Mouse (Mus musculus) heart, adult 11 months (tissue): ENCODE data around the gene Syne3.
A peak's percentile ranks its signal among the peaks of the same experiment; 100 is the strongest.

Experiments used
- DNase-seq: peaks from one replicate; pipeline ENCODE4 v3.0.0; 2022

Gene Syne3

DNA sequence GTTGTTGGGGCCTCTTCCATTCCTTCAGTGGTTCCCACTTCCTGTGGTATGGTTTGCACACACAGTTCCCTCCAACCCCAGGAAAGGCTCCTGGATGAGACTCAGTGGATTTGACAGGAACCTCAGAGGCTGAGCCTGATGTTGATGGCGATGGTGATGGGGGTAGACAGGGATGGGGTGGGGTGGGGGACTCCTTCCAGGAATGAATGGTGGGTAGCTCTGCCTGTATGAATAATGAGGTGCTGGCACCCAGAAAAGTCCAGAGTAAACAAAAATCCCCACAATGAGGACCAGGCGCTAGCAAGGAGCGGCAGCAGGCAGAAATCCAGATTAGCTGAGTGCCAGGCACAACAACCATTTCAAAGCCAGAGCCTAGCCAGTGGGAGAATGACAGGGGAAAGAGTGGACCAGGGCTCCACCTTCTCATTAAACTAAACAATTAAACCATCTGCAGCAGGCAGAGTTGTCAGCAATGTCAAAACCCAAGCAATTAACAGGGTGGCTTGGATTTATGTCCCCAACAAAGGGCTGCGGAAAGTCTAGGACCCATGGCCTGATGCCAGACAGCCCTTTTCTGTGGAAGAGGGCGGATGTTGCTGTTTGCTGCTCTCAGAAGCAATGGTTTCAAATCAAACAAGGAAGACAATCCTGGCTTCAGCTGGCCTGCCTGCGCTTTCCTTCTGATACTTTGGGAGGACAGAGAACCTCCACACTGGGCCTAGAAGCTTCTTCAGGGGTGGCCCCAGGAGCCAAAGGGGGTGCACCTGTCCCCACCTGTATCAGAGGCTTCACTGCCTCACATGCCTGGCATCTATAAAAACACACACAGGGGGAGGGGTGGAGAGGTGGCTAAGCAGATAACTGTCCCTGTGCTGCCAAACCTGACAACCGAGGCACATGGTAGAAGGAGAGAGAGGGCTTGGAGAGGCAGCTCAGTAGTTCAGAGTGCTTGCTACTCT is 44.4 kb downstream of the Syne3 start:
- DNase-seq, result no peak

DNA sequence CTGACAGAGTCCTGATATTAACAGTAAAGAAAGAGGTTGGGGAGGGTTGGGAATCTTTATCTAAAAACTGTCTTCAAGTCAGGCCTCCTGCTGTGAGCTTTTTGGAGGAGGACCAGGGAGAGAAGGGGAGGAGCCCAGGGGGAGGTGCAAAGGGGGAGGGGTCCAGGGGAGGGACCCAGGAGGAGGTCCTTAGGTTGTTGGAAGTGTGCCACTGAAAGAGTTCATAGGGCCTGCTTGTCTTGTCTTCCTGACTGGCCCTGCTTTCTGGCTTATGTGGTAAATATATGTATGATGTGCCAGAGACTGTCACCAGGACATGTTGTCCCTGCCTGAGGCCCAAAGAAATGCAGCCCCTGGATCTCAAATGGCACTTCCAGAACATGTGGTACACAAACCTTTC is 49.2 kb downstream of the Syne3 start:
- no peak for DNase-seq

DNA sequence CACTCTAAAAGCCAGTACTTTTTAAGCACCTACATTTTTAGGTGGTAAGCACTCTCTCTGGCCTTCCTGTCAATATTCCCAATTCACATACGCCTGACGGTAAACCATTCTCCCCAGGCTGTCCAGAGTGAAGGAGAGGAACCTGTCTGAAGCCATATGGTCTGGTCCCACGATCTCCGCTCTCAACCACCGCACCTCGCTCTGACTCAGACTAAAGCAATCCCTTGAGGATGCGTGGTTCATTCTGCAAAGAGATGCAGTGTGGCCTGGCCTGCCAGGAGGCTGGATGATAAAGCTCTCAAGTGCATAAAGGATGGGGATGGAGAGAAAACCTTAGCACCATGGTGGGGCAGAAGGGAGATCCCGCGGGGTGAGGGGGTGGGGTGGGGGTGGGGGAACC is 49.6 kb downstream of the Syne3 start:
- DNase-seq, result no peak

DNA sequence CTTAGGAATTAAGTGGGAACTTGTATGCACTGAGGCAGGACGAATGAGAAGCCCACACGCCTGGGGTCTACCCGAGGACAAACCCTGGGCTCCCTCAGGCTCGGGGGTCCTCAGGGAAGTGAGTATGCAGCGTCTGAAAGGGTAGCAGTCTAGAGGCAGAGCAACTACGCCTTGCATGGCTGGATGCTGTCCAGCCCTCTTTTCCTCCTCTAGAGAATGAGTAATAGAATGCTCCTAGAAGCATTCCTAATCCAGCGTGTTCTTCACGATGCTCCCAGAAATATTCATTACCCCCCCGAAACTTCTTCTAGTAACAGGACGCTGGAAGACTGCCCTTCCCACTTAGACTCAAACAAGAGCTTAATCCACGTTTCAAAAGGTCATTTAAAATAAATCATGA is 51.3 kb downstream of the Syne3 start:
- DNase-seq, result no peak

DNA sequence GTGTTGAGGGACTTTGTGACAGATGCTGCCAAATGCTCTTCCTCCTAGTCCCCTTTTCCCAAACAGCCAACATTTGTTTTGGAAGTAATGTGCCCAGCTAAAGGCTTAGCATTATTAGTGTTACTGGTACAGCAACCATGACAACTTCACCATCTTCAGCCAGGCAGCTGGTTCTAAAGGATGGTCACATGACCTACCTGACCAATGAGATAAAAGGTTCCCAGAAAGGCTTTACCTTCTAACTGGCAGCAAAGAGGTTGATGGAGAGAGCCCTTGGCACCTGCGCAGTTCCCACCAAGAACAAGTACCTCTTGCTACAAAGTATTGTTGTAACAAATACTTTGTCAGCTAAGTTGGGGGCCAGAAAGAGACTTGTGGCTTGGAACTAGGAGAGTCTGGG is 52.4 kb downstream of the Syne3 start:
- no peak for DNase-seq

DNA sequence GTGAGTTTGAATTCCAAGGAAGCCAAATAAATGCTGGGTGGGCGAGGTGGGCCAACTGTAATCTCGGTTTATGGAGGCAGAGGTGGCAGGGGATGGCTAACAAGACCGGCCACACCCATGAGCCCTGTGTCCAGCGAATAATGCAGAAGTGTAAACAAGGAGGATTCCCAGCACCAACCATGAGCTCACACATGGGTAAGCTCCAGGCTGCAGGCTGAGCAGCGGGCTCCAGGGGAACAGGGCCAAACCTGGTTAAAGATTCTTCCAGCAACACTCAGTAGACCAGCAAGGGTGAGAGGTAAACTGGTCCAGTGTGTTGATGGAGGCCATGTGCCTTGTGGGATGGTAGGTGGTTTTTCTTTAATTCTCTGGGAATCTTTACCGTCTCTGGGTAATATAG is 53.2 kb downstream of the Syne3 start:
- no peak for DNase-seq

DNA sequence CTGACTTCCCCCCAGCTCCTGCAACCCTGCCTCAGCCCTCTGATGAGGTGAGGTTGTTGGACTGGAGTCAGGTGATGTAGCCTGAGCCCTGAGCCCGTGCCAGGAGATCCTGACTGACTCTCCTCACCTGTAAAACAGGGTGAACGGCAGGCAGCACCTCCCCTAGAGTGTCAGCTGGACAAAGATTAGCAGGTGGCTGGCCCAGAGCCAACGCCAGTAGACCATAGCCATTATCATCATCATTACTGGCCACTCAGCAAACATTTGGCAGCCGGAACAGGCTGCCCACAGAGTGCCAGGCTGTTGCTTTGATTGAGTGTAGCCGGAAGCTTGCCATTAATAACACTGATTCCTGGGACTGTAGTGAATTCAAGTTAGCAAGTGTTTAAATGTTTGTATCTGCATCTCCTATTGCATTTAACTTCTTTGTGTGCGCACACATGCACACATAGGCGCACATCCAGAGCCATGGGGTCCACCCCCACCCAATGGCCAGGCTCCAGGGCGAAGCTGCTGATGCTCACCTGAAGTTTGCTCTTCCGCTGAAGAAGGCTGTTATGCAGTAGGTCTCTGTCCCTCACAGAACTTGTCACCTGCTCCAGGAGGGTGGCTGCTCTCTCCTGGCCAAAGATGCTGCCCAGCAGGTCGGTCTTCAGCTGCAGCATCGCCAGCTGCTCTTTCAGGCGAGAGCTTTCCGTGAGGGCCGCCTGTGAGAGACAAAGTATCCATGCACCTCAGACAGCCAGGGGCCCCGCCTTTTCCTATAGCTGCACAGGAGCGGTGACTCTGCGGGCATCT is 54.4 kb downstream of the Syne3 start:
- no peak for DNase-seq

DNA sequence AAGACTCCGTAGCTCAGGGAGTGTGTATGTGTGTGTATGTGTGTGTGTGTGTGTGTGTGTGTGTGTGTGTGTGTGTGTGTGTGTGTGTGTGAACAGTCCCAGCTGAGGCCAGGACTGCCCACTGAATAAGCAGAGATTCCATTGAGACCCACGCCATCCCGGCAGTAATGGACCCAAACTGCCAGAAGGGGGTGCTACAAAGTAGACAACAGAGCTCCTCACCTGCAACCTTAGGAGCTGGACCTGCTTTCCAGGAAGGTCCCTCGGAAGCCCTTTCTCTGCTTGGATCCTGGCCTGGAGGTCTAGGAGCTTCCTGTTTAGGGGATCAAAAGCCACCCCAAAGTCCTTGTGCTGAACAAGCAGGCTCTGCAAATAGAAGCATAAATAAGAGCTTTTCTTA is 55.7 kb downstream of the Syne3 start:
- DNase-seq, result no peak

DNA sequence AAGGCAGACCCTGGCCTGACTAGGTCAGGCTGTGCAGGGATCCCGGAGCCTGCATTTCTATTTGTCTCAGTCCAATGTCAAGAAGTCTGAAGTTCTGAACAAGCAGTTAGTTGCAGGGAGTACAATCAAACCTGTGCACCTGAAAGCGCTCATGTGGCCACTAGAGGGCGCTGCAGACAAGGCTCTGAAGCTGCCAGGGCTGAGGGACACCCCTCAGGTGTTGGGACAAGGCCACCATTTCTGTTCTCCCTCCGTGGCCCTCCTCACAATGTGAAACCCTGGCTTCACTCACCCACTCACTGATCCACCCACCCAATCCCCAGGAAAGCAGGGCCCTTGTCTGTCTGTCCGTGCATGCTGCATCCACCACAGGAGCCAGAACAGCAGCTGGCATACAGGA is 57.2 kb downstream of the Syne3 start:
- peak; percentile 95 for DNase-seq

DNA sequence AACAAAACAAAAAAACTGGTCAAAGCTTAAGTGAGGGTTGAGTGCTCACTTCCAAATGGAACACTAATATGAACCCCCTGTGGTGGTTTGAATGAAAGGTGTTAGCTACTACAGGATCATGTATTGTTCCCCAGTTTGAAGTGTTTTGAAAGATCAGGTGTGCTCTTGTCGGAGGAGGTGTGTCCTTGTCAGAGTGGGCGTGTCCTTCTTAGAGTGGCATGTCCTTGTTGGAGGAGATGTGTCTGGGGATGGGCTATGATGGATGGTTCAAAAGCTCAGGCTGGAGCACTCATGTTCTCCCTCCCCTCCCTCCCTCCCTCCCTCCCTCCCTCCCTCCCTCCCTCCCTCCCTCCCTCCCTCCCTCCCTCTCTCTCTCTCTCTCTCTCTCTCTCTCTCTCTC is 61.7 kb downstream of the Syne3 start:
- no peak for DNase-seq

DNA sequence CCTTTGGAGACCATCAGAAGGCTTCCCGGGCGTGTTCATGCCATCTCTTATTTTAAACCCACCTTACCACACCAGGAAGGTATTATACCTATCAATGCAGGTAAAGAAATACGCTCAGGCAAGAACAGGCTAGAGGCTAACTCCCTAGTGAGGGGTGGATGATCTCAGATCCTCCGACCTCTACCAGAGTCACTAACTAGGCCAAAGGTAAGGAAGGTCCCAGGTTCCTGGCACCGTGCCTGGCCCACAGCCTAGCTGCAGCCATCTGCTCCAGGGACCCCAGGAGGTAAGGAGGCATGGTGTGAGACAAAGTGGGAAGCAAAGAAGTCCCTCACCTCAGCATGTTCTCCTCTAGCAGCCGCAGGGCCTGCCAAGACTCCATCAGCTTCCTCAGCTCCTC is 63.4 kb downstream of the Syne3 start:
- DNase-seq, result no peak

DNA sequence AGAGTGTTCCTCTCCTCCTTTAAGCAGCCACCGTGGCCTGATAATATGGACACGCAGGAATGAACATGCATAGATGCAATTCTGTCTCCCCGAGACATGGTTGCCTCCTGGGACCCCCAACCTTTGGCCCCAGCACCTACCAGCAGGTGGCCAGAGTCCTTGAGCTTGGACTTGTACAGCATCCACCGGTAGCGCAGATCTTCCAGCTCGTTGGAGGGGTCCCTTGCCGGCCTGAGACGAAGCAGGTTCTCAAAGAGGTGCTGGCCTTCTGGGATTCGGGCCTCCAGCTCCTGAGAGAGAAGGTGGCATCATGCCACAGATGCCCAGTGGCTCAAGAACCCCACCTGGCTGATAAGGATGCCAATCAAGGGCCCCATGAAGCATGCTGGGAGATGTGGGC is 69.1 kb downstream of the Syne3 start:
- DNase-seq, result peak; percentile 91

DNA sequence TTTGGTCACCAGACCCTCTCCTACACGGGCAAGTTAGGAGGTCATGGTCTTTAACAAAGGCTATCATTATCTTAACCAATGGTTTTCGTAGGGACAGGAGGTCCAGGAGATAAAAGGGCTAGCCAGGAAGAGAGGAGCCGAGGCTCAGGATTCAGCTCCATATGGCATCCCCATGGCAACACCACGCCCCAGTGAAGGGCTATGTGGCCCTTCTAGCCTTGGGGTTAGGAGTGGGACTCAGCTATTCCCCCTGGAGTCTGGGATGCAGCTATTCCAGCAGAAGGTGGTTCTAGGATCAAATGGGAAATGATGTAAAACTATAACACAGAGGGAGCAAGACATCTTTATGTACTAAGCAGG is 69.6 kb downstream of the Syne3 start:
- DNase-seq, result no peak

DNA sequence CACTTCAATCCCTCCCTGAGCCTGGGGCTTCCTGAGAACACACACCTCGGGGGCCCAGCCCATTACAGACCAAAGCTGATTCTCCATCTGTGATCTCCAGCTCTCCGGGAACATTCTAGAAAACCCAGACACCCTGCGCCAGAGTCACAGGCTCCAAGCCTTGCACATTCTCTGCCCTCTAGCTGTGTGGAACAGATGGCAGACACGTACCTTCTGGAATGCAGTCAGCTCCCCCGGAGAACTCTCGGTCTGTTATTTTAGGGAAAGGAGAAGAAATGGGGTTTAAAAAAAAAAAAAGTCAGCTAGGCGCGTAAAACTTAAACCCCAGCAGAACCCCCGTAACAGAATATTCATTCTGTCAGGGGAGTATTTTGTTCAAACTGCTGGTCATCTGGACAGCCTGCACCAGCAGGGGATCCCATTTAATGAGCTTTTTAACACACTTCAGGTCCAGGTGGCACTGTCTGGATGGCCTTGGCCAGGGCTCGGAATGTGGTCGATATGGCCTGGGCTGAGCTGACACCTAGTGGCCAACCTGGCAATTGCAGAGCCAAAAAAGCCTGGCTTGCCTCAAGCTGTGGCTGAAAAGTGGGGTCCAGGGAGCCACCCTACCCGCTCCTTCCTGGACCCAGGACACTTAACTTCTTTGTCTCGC is 70.1 kb downstream of the Syne3 start:
- DNase-seq, result peak; percentile 93

DNA sequence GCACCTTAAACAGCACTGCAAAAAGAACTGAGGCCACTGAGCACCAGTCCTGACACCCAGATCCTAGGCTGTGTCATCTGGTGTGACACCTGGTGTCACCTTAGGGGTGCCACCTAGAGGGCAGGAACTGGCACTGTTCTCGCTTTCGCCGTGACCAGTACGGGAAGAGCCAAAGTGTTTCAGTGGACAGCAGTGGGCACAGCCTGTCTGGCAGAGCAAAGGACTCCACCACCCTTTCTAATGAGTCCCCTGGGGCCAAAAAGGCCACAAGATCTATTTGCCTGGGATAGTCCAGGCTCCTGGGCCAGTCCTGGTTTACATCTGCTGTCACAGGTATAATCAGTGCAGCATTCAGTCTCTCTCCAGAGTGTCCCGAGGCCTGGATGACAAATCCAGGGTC is 70.7 kb downstream of the Syne3 start:
- no peak for DNase-seq

DNA sequence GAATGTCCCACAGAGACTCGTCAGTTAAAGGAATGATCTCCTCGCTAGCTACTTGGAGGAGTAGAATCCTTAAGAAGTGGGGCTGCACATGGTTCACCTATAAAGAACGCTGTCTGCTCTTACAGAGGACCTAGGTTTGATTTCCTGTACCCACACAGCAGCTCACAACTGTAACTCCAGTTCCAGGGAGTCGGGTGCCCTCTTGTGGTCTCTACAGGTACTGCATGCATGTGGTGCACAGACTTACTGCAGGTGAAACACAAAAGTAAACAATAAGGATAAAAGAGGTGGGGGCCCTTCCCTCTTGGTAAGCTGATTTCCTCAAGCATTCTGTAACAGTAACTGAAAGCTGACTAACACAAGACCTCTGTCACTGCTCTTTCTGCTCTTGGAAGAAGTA is 73.4 kb downstream of the Syne3 start:
- no peak for DNase-seq

DNA sequence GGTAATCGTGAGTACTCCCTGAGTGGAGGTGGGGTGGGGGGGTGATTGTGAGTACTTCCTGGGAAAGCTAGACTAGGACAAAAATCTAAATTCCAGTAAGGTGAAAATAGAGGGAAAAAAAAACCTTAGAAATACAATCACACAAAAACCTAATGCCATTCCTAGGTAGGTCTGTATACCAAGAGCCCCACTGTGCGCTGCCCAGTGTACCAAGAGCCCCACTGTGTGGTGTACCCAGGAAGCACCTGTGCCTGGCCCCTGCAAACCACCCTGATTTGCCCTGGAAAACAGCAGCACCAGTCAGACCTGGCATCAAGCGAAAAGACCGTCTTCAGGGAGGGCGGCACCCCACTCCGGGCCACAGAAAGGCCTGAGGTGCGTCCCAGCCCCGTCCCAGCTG is 74.5 kb downstream of the Syne3 start:
- no peak for DNase-seq

DNA sequence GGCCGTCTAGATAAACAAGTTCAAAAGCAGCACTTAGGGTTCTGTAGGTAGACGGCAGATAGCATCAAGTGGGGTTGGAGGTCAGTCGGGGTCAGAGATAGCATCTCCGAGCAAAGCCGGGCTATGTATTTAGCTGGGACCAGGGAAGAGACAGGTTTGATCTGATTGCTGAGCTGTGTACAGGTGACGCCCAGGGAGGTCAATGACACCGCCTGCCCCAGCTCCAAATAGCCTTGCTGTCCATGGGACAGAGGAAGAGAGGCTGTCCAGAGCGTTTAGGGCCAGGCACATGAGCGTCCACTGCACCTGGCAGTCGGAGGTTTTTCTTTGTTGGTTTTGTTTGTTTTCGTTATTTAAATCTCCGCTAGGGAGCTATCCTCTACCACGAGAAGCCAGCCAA is 75.8 kb downstream of the Syne3 start:
- DNase-seq, result no peak

DNA sequence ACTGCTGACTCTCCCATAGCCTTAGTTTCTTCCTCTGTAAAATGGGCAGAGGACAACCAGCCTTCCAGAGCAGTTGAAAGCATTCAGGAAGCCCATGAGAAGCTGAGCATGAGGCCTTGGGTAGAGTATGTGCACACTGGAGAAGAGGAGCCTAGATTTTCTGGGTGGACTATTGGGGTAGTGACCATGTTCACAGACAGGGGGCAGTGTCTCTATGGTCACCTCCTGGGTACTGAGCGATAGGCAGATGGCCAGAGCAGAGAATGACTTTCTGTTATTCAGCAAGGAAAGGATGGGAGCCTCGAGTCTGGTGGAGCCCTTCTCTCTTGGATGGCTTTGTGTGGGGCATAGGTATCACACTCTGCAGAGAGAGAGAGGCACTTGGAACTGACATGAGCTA is 76.4 kb downstream of the Syne3 start:
- DNase-seq, result no peak

DNA sequence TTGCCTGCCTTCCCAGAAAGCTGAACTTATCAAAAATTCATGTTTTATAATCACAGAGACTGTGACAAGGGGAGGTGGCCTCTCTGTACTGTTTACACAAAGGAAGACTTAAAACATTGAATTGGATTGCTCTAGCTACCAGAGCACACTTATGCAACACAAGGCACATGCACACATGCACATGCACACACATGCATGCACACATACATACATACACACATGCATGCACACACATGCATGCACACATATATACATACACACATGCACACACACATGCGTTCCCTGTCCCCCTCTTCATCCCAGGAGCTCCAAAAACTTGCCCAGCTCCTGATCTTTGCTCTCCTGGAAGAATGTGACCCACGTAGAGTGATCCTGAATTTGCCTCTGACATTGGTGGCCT is 83.8 kb downstream of the Syne3 start:
- DNase-seq, result no peak

DNA sequence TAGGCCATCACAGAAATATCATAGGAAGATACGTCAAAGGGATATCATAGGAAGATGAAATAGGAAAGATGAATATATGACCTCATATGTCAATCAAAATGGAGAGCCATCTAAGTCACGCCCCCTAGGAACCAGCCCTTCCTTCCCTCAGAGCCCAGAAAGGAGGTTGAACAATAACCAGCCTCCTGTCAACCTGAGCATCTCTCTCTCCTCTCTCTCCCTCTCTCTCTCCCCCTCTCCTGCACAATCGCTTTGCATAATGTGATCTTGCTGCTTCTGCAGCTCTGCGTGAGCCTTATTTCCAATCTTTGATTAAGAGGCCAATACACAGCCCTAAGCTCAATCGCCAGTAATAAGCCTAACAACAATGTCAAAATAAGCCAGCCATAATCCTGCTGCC is 84.6 kb downstream of the Syne3 start:
- DNase-seq, result no peak

DNA sequence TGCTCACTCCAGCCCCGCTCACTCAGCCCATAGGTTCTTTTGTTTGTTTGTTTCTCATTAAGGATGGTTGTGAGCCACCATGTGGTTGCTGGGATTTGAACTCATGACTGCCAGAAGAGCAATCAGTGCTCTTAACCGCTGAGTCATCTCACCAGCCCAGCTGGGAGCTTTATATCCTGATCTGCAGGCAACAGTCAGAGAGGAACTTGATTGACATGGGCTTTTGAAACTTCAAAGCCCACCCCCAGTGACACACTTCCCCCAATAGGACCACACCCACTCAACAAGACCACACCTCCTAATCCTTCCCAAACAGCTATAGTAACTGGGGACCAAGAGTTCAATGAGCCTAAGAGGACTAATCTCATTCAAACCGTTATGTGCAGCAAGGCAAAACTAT is 85.1 kb downstream of the Syne3 start:
- DNase-seq, result no peak

DNA sequence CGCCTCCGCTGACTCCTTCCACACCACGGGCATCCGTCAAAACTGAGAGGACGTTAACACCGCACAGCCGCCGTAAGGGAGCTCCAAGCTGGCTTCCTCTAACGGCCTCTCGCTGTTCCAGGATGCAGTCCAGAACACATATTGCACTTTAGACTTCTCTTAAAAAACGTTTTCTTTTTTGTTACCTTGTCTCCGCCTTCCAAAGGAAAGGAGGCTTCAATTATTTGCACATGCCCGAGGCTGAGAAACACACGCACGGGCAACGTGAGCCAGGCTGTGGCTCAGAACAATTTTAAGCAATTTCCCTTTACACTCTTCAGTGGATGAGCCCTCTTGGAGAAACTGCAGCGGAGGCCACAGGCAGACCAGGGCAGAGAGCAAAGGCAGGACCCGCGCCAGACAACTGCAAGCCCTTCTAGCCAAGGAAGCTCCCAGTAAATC is 85.6 kb downstream of the Syne3 start:
- DNase-seq, result peak; percentile 86

DNA sequence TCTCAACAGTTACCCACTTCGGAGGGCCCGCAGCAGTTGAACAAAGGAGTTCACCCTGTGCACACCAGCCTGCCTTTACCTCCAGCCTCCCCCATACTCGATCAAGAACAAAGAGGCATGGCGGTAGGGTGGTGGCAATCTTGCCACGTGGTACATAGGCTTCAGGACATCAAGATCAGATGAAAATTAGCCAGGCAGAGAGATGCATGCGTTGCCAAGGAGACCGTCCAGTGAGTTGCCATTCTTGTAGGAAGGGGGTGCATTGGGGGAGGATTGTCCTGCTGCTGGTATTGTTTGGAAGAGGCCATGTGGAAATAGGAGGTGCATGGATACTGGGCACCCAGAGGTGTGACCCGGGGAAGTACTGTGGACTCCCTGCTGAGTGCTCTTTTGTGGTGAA is 87.0 kb downstream of the Syne3 start:
- no peak for DNase-seq
